Mouse (Mus musculus) frontal cortex, postnatal 36 days (tissue): ENCODE results near the gene Sema6c.

Source experiments
- DNase-seq, 2 experiments: peaks; one replicate each; pipeline ENCODE4 v3.0.0; 2022; ENCODE audit warnings: low spot score in 2 of 2

Gene Sema6c

DNA sequence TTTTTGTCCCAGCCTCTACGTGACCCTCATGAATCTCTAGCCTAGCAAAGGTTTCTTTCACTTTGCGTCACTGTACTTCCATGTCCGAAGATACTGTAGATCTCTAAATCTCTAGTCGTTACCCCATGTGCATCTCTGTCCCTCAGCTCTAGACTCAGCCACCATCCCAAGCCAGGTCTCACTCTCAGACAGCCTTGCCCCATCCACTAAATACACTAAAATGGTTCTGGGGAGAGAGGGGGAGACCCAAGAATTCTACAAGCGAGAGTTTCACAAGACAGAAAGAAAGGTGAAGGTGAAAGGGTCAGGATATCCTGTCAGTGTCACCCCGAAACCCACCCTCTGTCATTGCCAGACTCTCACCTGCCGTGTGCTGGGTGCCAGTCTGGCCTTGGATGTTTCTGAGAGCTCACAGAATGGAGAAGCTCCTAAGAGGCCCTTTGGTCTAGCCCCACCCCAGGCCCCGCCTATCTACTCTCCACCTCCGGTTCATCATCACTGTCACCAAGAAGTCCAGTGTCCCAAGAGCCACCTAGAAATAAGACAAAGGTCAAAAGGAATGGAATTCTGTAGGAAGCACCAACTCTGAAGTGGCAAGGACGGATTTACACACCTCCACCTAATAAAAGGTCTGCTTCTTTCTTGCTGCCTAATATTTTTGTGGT lies 18.2 kb upstream of the Sema6c start, which contains the start of gene Tnfaip8l2:
TSS of gene Tnfaip8l2 (minus strand) at position 409 of the 665 bp plus-strand sequence.
- DNase-seq = no peak

DNA sequence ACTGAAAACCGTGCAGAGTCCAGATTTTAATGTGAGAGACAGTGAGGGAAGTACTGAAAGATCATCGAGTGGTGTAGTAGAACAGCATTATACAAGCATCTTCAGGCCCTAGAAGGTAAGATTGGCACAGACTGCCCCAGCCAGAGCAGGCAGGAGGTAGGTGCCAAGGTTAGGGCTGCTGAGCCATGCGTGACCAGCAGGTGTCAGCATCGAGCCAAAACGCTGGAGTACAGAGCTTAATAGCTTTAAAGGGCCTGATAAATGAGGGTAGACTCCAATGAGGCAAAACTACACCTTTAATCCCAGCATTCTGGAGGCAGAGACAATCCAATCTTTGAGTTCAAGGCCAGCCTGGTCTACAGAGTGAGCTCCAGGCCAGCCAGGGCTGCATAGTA lies 17.6 kb upstream of the Sema6c start:
- DNase-seq = peak; percentile 84 to 87

DNA sequence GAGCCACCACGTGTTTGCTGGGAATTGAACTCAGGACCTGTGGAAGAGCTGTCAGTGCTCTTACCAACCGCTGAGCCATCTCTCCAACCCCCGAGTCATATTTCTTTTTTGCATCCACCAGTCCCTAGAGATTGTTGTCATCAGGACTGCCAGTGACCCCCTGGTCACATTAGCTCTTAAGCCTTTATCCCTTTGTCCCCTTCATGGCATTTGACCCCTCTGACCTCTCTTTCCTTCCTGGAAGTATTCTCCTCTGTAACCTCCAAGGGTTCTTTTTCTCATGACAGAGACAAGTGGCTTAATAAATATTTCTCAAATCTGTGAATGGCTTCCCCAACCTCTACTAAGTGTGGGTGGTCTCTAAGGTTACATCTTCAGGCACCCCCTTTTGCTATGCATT lies 12.3 kb upstream of the Sema6c start:
- no peak for DNase-seq

DNA sequence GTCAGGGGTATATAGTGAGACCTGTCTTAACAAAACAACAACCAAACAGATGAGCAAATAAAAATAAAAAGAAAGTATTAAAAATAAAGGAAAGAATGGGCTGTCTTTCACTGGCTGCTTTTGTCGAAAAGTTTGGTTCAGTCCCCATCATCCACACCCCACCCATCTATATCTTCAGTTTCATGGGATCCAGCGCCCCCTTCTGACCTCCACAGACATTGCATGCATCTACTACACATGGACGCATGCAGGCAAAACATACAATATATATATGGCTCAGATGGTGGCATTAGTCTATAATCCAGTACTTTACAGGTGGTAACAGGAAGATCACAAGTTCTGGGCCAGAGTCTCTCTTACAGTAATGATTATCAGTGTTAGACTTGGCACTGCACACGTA lies 6.4 kb upstream of the Sema6c start:
- DNase-seq = peak in 1 of 2 experiments; percentile 24

DNA sequence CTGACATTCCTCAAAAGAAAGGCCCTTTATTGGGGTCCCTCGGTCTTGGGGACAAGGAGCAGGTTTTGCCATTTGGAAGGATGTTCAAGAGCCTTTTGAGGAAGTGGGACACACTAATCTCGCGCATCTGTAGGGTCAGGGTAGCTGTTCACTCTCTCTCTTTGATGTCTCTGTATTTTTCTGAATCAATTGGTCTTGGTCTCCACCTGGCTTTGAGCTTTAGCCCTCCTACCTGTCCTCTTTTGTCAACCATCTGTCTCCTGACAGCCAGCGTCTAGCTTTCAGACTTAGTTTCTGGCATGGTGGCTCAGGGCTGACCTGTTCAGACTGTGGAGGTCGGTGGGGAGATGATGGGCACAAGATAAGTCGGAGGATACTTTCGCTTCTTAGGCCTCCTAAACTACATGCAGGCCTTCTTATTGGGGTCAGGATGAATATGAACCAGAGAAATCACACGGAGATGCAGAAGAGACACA lies 708 bp upstream of the Sema6c start:
- DNase-seq = no peak

DNA sequence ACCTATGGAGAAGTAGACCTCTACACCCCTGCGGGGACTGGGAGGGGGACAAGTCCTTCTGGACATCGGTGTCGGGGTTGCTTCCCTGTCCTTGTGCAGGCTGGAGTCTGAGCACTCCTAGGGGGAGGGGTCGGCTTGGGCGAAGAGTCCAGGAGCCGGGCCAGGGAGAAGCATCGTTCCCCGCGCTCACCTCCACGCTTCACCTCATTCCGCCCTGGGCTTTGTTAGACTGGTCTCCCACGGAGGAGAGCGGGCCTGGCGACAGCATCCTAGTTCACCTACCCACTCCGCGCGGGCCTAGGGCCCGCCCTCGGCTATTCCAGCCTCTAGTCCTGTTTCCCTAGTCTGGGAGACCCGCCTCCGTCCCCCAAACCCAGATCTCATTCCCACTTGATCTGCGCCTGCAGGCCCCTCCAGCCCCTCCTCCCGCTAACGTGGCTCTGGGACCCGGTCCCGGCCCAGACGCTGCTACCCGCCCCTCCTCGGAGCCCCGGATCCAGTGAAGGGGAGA lies 839 bp downstream of the Sema6c start:
- no peak for DNase-seq

DNA sequence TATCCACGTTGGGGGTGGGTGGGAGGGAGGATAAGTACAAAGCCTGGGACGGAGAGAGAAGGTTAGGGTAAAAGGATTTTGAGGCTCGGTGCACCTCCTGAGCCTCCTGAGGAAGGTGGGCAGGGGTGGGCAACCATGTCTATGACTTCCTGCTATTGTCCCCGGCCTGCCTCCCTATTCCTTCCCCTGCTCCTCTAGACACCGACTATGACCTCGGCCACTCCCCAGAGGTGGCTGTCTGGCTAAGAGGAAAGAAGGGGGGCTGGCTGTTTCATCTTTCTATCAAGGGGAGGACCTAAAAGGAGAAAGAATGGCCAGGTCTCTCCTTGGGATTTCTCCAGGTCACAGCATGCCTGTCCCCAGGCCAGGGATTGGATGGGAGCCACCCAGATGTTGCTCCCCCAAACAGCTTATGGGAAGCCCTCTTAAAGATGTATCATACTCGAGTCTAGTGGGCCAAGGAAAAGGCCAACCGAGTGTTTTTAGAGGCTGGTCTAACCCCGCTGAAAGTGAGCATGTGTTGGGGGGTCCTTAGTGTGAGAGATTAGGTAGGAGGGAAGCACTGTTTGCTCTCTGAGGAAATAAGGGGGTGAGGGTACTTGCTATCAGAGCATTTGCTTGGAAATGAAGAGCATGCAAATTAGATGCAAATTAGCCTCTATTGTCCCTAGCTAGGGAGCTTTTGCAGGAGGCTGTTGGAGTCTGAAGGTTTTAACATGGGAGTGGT lies 1.5 kb downstream of the Sema6c start:
- no peak for DNase-seq

DNA sequence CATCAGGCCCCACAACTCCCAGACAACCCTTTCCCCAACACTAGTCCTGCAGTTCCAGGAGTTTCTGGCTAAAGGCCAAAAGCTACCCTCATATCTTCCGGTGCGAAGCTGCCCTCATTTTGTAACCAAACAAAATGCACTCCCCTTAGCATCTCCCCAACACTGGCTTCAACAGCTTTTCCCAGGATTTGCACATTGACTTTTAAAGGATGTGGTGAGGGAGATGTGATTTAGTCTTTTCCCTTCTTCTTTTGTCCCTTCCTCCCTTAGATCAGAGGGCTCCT lies 2.0 kb downstream of the Sema6c start:
- DNase-seq = no peak

DNA sequence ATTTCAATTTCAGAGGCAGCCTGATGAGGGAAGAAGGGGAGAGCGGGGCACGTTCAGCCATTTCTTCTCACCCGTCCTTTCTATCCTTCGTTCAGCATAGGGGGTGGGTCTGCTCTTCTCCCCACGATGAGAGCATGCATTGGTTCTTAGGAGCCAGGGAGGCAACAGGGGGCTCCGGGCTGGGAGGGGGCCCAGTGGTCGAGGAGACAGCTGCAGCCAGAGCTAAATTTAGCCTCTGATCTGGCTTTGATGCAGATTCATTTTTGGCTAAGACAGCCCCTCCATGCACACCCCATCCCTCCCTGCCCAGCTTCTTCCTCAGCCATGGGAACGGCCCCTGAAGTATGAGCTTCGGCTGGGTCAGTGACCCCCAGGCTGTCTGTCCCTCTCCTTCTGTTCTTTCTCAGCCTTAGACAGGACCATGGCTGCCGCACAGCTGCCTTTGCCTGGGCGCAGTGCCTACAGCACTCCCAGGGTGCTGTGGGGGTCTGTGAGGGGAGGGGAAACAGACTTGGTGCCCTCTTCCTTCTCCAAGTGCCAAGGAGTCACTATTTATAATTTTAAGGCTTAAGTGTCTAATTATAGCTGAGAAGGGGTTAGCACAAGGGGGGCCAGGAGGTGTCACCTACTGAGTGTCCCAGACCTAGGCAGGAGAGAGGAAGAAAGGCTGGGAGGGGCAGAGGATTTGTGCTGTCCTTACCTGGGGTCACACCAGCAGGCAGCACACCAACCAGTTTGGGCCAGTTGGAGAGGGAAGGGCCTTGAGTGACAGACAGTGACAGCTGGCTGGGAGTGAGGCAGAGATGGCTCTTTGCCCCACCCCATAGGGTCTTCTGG lies 3.4 kb downstream of the Sema6c start:
- DNase-seq = no peak

DNA sequence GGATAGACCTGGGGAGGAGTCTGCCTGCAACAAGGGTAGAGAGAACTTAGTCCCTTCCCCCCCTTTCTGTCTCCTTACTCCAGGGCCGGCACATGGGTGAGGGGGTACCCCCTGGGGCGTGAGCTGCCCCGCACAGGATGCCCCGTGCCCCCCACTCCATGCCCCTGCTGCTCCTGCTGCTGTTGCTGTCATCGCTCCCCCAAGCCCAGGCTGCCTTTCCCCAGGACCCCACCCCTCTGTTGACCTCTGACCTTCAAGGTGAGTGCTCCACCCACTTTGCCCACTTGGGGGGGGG lies 3.9 kb downstream of the Sema6c start:
- DNase-seq = no peak

DNA sequence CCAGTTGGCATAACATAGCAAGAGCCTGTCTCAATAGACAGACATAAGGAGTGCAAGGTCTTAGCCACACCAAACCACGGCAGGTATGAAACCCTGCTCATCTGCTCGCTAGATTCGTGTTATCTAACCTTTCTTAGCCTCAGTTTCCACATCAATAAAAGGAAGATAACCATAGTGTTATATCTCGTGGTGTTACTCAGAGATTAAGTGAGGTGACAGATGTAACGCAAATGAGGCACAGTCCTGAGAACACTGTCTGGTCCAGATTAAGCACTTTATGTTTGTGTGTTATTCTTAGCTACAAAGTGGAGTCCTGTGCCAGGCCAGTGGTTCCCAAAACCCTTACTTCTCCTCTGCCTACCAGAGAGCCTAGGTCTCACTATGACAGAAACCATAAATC lies 4.6 kb downstream of the Sema6c start:
- DNase-seq = no peak

DNA sequence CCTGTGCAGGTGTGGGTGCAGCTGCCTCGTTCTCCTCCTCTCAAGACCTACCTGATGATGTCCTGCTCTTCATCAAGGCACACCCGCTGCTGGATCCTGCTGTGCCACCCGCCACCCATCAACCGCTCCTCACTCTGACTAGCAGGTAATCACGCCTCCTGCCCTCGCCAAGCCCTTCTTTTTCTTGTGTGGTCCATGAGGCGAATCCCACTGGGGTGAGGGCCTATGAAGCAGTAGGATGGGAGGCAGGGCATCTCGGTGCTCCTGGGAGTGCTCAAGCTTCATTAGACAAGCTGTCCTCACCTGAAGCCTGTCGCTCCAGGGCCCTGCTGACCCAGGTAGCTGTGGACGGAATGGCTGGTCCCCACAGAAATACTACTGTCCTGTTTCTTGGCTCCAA lies 9.7 kb downstream of the Sema6c start:
- no peak for DNase-seq

DNA sequence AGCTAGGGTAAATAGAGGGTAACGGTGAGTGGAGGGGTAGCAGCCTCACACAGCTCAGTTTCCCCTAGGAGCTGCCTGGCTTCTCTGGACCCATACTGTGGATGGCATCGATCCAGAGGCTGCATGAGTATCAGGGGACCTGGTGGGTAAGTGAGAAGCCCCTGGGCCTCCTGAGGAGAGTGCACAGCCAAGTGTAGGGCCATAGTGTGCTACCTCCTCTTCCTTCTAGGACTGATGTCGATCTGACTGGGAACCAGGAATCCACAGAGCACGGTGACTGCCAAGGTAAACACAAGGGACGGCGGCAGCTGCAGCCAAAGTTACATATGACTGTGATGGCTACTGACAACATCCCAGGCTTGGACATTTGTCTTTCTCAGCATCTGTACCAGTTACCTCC lies 10.8 kb downstream of the Sema6c start:
- no peak for DNase-seq

DNA sequence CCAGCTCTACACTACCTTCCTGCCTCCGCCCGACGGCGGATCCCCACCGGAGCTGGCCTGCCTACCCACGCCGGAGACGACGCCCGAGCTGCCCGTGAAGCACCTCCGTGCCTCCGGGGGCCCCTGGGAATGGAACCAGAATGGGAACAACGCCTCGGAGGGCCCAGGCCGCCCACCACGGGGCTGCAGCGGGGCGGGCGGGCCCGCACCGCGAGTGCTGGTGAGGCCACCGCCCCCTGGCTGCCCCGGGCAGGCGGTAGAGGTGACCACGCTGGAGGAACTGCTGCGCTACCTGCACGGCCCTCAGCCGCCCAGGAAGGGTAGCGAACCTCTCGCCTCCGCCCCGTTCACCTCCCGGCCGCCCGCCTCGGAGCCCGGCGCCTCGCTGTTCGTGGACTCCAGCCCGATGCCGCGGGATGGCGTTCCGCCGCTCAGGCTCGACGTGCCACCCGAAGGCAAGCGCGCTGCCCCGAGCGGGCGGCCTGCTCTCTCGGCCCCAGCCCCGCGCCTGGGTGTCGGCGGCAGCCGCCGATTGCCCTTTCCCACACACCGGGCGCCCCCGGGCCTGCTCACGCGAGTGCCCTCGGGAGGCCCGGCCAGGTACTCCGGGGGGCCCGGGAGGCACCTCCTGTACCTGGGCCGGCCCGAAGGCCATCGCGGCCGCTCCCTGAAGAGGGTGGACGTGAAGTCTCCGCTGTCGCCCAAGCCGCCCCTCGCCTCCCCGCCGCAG lies 12.4 kb downstream of the Sema6c start:
- no peak for DNase-seq

DNA sequence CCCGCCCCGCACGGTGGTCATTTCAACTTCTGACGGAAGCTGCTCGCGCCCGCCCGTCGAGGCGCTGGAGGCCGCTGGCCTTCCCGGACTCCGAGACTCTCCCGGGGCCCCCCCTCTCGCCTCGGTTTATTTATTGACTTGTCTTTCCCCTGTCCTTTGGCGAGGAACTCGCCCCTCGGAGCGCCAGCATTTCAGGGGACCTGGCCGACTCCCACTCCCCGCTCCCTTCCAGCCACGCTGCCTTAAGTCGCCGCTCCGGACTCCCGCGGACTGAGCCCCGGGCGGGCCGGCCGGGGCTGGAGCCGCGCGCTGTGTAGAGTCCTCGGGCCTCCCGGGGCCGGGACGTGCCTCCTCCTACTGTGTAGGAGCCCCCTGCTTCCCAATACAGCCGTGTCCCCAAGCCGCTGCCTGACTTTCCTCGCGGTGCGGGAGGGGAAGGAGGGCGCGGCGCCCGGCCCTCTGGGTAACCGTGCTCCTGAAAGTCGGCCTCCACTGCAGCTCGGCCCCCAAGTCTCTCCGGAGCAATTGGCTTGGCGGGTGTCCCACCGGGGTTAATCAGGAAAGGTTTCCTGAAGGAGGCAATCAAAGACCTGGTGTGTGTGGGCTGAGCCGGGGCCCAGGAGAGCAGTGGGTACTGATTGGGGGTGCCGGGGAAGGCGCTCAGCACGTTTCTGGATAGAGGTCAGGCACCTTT lies 13.1 kb downstream of the Sema6c start:
- no peak for DNase-seq

DNA sequence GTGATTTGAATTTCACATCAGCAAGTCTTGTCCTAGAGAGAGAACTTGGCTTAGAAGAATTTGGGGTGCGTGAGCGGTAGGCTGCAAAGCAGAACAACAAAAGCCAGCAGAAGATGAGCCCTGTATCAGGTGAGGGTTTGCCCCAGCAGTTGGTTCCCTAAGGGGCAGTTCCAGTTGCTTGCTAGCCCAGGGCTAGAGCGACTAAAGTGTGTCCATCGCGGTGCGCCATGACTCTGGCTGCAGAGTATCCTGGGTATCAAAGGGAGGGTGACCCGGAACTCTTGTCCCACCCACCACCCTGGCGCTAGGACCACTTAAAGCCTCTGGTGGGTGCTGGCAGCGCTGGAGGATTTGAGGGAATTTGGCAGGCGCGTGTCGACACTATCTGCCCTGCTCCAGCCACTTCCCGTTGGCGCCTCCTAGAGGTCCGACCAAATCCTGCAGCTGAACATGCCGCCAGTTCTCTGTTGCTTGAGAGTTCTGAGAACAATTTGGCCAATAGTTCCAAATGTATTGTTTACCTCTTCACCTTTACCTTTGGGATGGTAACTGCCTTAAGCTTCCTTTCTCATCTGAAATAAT lies 13.8 kb downstream of the Sema6c start:
- peak; percentile 71 to 78 for DNase-seq

DNA sequence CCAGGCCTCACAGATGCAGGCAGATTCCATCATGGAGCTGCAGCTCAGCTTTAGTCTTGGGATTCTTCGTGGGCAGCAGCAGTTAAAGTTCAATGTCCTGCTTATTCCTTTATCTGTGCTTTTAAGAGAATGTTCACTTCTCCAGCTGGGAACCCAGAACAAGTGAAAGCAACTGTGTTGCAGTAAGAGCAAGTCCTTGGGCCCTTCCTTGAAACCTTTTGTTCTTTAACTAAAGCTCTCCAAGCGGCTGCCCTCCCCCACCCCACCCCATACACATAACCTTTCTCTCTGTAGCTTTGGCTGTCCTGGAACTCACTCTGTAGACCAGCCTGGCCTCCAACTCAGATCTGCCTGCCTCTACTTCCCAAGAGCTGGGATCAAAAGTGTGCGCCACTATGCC lies 16.2 kb downstream of the Sema6c start:
- DNase-seq = no peak

DNA sequence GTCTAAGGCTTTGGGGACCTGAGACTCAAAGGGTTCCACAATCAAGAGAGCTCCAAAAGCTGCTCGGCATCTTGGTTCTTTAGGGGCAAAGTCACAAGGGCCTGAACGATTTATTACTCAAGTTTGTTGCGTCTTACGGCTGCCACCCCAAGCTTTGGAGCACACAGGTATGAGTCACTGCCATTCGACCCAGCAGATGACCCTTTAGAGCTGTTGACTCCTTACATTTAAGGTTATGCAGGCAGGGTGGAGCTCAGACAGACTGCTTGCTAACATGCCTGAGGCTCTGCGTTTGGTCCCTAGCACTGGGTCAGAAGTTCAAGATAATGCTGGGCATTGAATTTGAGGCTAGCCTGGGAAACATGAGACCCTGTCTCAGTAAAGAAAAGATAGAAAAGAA lies 17.3 kb downstream of the Sema6c start:
- no peak for DNase-seq

DNA sequence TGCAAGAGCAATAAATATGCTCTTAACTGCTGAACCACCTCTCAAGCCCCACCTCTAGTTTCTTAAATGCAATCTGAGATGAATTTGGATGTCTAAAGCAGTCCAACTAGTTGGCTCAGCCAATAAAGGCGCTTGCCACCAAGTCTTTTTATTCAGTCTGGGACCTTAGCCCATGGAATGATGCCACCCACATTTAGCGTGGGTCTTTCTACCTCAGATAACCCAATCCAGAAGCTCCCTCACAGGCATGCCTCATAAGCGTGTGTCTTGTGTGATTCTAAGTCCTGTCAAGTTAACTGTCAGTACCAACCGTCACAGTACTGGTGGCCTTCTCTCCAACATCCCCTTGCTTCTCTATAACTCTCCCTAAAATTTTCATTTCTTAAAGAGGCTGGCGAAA lies 18.7 kb downstream of the Sema6c start:
- peak in 1 of 2 experiments; percentile 29 for DNase-seq

DNA sequence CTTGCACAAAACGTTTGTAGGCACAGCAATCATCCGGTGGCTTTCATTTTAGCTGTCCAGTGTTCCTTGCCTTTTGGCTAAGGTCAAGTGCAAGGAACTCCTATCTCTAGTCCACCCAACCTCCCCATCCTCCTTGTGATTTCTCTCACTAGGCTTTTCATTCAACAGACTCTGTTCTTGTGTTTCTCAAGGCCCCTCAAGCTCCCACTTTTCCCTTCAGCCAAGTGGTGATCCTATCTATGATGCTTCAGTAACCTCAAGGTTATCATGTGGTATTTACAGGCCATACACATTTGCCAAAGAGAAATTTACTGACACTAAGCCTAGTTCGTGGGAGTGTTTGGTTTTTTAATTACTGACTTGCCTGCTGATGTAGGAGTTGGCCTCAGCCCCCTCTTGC lies 19.6 kb downstream of the Sema6c start:
- DNase-seq = no peak

DNA sequence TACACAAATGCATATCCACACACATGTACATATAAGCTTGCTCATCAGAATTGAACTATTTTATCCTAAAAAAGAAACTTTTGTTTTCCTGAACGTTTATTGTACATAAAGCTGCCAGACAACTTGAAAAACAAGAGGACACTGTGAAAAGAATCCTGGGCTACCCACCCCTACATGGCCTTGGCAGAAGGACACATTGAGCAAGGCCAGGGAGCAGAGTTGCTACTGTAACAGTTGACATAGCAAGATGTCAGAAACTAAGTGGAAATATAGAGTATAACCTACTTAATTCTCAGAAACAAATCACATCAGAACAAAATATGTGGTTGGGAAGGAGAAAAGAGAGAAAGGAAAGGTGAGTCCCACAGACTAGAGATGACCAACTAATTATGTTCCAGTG lies 21.6 kb downstream of the Sema6c start:
- DNase-seq = no peak
